Mouse (Mus musculus): ENCODE measurements around the gene Smyd3. TPM values are rescaled to one million over a fixed set of nuclear protein-coding genes. Genes with fewer than 3 reads are reported as not detected.
"Not testable (repeated sequence)": the region's sequence is repeated elsewhere in the genome, so short reads cannot be mapped to it uniquely, and the experiment has no call there.

The Smyd3 gene
- total RNA-seq, 2 experiments from 2014 or later = 5.6 to 6.0 TPM

- intact Hi-C loops (cut with DNase I) = no loop called here
- DNase-seq (ENCODE audit: low spot score) = no peak
Measured at GRCm38 (mm10) chr1:179198517-179199200, 319.2 kb downstream of the Smyd3 start.

- no peak for DNase-seq (ENCODE audit: low spot score)
- intact Hi-C loops (cut with DNase I) = no loop called here
Measured at GRCm38 (mm10) chr1:179197821-179198516, 319.9 kb downstream of the Smyd3 start.

GRCm38 (mm10) chr1:179197156-179197555 is 320.7 kb downstream of the Smyd3 start:
- DNase-seq (ENCODE audit: low spot score) = no peak
- intact Hi-C loops (cut with DNase I) = no loop called here

DNA sequence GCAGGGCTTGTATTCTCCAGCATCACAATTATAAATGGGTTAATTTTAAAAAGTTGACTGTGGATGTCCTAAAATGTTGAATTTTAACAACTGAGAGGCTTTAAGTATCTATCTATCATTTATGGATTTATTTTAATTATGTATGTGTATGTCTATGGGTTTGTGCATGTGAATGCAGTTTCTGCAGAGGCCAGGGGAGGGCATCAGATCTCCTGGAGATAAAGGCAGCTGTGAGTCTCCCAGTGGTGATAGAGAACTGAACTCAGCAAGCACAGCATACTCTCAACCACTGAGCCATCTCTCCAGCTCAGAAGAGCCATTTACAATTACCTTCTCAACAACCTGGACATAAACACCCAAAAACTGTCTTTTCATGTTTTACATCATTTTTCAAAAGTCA is 321.4 kb downstream of the Smyd3 start:
- no peak for DNase-seq (ENCODE audit: low spot score)
- intact Hi-C loops (cut with DNase I) = no loop called here

- intact Hi-C loops (cut with DNase I) = no loop called here
- no peak for DNase-seq (ENCODE audit: low spot score)
Measured at GRCm38 (mm10) chr1:179192781-179193180, 325.1 kb downstream of the Smyd3 start.

DNA sequence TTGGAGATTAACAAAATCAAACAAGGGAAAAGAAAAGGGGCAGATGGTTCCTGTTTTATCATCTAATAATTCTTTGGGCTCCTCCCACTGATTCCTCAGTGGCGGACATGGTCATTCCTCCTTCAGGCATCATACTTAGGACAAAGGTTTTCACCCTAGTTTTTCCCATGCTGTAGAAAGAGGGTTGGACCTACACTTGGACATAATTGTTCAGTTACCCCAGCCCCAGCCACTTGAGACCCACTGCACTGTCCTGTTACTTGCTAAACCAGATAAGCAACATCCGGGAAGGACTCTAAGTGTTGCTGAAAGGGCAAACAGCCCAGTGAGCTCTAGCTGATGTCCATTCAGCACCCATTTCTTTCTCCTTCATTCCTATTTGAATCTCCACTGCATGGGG is 327.0 kb downstream of the Smyd3 start:
- intact Hi-C loops (cut with DNase I) = no loop called here

DNA sequence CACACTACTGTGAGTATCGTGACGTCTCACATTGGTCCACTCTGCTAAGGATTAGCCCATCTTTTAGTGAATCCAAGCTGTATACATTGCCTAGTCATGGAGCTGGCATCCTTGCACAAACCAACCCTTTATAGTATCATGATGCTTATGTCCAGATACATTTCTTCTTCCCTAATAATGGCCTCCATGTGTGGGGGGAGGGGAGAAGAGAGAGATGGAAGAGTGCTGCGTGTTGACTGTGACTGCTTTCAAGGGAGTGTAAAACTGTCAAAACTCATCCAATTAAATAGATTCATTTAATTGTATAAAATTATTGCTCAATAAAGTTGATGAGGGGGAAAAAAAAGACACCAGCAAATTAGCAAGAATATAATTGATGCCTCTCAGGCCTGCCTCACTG is 330.7 kb downstream of the Smyd3 start:
- intact Hi-C loops (cut with DNase I) = no loop called here
- no peak for DNase-seq (ENCODE audit: low spot score)

More for the DNA sequence above, 327.0 kb downstream of the Smyd3 start:
- no peak for DNase-seq (ENCODE audit: low spot score)

- no peak for DNase-seq (ENCODE audit: low spot score)
- intact Hi-C loops (cut with DNase I) = no loop called here
Measured at GRCm38 (mm10) chr1:179184631-179185030, 333.2 kb downstream of the Smyd3 start.

DNA sequence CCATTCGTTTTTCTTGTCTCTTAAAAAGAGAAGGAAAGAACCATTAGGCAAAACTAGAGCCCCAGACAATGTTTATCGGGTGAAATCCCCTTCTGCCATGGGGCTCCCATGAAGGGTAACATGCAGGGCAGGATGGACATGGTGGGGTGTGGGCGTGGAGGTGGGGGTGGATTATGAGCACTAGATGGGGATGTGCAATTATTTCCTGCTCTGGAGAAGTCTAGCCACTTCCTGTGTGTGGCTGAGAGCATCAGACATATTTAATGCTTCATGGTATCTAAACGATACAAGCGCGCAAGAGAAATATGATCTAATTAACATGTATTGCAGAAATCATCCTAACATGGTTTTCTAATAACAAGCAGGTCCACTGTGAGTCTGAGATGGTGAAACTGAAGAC is 334.3 kb downstream of the Smyd3 start:
- intact Hi-C loops (cut with DNase I) = no loop called here
- DNase-seq (ENCODE audit: low spot score) = no peak

GRCm38 (mm10) chr1:179180546-179180945 is 337.3 kb downstream of the Smyd3 start:
- intact Hi-C loops (cut with DNase I) = no loop called here

DNA sequence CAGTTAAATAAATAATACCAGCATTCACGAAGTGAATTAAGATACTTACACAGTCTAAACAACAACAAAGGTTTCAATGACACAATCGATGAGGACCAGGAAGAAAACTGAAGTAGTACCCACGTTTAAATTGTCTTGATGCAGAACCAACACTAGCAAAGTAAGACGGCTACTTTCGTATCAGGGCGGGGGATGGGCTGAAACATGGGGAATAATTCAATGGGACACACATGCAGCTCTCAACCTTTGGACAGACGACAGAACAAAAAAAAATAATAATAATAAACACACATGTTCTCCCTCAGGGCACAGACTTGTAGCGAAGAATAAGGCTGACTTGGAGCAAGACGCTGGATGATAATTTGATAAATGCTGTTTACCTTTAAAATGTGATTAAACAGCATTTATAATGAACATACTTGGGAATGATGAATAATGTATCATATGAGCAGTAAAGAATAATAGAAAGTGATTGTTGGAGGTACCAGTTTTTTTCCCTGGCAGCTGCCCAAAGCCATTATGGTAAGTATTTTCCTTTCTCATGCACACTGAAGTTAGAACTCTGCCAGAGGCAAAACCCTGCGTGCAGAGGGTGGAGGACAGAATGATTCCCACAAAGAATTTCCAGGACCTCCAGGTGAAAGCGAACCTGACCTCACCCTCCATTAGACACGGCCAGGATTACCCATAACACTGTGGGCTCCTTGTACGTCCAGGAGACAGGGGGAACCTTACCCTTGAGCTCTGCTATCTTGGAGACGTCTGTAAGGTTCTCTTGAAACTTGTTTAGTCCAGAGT is 340.8 kb downstream of the Smyd3 start:
- DNase-seq (ENCODE audit: low spot score) = no peak
- intact Hi-C loops (cut with DNase I) = no loop called here

More at GRCm38 (mm10) chr1:179180546-179180945, 337.3 kb downstream of the Smyd3 start:
- no peak for DNase-seq (ENCODE audit: low spot score)

DNA sequence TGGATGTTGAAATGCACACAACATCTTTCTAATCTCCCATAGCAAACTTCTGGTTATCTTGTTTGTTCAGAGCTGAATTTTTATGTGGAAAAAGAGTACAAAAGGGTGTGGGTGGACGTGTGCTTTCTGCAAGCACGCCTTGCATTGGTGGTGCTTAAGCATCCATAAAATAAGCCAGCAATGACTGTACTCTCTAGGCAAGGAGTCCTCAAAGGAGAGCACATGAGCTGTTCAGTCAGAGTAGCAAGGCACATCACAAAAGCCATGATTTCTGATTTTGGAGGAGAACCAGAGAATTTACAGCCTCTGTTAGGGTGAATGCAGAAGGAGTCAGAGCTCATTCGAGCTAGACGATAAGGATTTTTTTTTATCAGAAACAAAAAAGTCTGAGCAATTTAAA is 343.6 kb downstream of the Smyd3 start:
- DNase-seq (ENCODE audit: low spot score) = no peak
- intact Hi-C loops (cut with DNase I) = no loop called here

DNA sequence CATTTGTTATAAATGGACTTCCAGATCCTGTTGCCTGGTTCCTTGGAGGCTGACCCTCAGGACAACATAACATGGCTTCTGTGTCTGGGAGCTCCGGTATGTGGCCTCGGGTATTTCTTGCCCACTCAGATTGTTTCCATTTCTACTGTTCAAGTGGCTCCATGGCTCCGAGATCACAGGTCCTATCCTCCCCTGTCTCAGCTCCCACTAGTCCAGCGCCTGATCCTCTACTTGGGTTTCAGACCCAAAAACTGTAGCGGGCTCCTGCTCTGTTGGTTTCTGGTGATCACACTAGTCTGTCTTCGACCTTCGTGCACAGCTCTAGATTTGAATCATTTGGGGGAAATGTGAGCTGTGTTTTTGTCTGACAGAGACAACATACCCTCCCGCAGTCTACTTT is 347.3 kb downstream of the Smyd3 start:
- no peak for DNase-seq (ENCODE audit: low spot score)
- intact Hi-C loops (cut with DNase I) = no loop called here

DNA sequence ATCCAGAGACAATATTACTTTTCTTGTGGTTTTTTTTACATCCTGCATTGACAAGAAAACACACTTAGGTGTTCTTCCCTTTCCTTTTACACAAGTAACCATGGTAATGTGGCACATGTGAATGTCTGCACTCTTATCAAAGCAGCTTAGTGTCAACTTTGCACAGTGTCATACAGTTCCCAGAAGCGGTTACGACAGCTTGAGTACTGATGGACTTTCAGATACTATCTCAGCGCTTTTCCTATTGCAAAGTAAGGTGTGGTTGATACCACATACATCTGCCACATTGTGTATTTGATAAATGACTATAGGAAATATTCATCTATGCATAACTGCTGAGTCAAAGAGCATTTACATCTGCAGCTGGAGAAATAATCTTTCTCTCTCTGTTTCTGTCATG is 348.1 kb downstream of the Smyd3 start:
- DNase-seq (ENCODE audit: low spot score) = no peak
- intact Hi-C loops (cut with DNase I) = no loop called here

DNA sequence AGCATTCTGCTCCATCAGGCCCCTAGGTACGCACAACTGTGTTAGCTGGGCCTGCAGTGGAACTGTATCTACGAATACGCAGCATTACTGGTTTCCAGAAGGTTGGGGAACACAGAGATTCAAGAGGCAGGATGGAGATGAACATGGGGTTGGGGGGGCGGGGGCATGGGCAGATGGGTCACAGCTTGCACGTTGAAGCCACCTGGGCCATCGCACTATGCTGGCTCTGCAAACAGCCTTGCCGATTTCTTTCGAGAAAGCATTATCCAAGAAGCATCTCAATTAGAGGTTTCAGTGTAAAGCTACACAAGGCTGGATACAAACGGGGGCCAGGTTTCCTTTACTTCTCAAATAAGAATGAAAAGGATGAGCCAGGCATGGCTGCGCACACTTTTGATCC is 348.7 kb downstream of the Smyd3 start:
- DNase-seq (ENCODE audit: low spot score) = no peak
- intact Hi-C loops (cut with DNase I) = no loop called here

DNA sequence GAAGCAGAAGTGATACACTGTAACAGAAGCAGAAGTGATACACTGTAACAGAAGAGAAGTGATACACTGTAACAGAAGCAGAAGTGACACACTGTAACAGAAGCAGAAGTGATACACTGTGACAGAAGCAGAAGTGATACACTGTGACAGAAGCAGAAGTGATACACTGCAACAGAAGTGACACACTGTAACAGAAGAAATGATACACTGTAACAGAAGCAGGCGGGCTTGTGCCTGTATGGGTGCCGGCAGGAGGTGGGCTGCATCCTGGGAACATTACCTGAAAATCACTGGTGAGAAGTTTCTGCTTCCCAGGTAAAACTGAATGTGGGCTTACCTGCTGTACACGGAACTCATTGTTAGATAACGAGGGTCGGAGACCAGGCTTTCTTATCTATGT is 353.6 kb downstream of the Smyd3 start:
- DNase-seq (ENCODE audit: low spot score); intact Hi-C loops (cut with DNase I): not testable (repeated sequence)

GRCm38 (mm10) chr1:179162752-179163151 is 355.1 kb downstream of the Smyd3 start:
- intact Hi-C loops (cut with DNase I) = not testable (repeated sequence)

DNA sequence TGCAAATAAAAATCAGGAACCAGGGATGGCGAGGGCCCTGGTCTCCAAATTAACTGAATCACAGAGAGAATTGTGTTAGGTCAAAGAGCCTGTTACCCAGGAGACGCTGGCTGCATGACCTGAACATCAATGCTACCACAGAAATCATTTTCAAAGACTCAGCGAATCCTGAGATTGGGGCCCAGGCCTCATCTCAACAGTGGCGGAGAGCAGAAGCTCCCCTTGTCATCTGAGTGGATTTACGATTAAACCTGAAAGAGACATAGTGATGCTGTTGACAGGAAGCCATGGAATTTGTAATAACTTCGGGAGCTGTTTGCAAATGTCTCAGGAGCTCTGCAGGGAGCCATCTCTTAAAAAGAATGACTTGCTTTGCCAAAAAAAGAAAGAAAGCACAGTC is 355.9 kb downstream of the Smyd3 start:
- no peak for DNase-seq (ENCODE audit: low spot score)
- intact Hi-C loops (cut with DNase I) = no loop called here

More at GRCm38 (mm10) chr1:179162752-179163151, 355.1 kb downstream of the Smyd3 start:
- not testable (repeated sequence) for DNase-seq (ENCODE audit: low spot score)

DNA sequence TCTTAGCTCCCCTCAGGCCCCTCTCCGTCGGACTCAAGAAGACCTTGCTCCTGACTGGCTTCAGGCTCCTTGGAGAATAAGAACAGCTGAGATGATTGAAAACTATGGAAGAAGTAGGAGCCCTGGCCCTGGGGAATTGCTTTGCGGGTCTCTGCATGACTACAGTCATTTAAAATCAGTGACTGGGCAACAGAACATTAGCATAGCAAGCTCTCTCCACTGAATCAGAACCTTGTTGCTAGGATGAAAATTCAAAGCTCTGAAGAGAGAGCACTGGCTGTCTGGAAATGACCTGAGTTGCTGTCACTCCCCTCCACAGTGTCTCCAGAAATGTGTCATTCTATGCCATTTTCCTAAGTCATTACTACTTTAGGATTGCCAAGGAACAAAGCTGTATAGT is 357.1 kb downstream of the Smyd3 start:
- intact Hi-C loops (cut with DNase I) = no loop called here
- no peak for DNase-seq (ENCODE audit: low spot score)

DNA sequence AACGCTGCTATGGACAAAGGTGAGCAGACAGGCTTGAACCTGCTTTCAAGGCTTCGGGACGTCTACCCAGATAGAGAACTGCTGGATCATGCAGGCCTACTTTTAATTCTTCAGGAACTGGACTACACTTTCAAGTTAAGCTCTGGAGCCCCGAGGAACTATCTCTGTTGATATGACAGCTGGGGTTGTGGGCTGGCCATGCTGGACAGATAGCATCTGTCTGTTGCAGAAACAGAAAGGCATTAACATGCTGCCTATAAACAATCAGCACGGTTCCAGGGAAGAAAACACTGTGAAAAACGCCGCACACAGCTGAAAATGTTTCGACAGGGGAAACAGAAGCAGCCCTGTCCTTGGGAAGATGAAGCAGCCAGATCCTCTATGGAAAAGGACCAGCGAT is 365.5 kb downstream of the Smyd3 start:
- no peak for DNase-seq (ENCODE audit: low spot score)
- intact Hi-C loops (cut with DNase I) = no loop called here

- intact Hi-C loops (cut with DNase I) = no loop called here
- no peak for DNase-seq (ENCODE audit: low spot score)
Measured at GRCm38 (mm10) chr1:179151275-179151674, 366.6 kb downstream of the Smyd3 start.

Measured in heart, postnatal 25 days (tissue).